In genomic region chr14:16256209-16256608, GRCm38 (mm10) we compare ENCODE assay signal across 14 mouse cellular contexts. TPM values are rescaled to one million over a fixed set of nuclear protein-coding genes. Genes with fewer than 3 reads are reported as not detected.
DNase-seq lines count a peak whose midpoint lies in the region; ATAC-seq and TF ChIP-seq lines count a peak whose summit lies in the region.
"Had no signal": no experiment of that assay in that cellular context is flagged by ENCODE, and none has a peak within 500 bp of the region (broad histone marks: within the 10 kb centered on the region; RNA-seq: fewer than 3 reads in every experiment).

No protein-coding gene starts in this region.

- H3K9ac ChIP-seq in kidney, embryonic 14.5 days (ENCODE audit: low read depth, low read length), result no peak overlapping the region
- no peak overlapping the region for H3K9ac ChIP-seq in midbrain, embryonic 16.5 days (ENCODE audit: low read depth, low read length)
- H3K9ac ChIP-seq: heart, embryonic 15.5 days; midbrain, embryonic 13.5 days had no signal

- H3K4me1 ChIP-seq in kidney, adult 2 months (ENCODE audit: control insufficient read depth, insufficient read depth, low read length), result peaks cover 2% of the 10 kb centered on the region; the same call in 1 of the 2 replicates
- no peaks in the 10 kb centered on the region for H3K4me1 ChIP-seq in kidney, embryonic 14.5 days (ENCODE audit: control insufficient read depth, insufficient read depth, low read length)
- H3K4me1 ChIP-seq in midbrain, embryonic 16.5 days (ENCODE audit: control insufficient read depth, insufficient read depth, low read length), result no peaks in the 10 kb centered on the region
- H3K4me1 ChIP-seq: heart, embryonic 15.5 days; midbrain, embryonic 13.5 days had no signal

- no peak for ATAC-seq in kidney, embryonic 14.5 days (ENCODE audit: low FRiP score, low TSS enrichment)
- ATAC-seq in midbrain, embryonic 16.5 days, result no peak
- ATAC-seq: hindbrain, postnatal 0 days; midbrain, embryonic 13.5 days had no signal

- no peak overlapping the region for H3K4me2 ChIP-seq in kidney, embryonic 14.5 days (replicated peaks; ENCODE audit: low read depth, low read length)
- H3K4me2 ChIP-seq in midbrain, embryonic 16.5 days (ENCODE audit: low read length), result no peak overlapping the region
- H3K4me2 ChIP-seq: heart, embryonic 15.5 days; midbrain, embryonic 13.5 days had no signal

- no peaks in the 10 kb centered on the region for H3K27me3 ChIP-seq in kidney, adult 2 months (replicated peaks; ENCODE audit: control insufficient read depth, insufficient read depth, low read length)
- H3K27me3 ChIP-seq in kidney, embryonic 14.5 days (ENCODE audit: control insufficient read depth, insufficient read depth, low read length), result no peaks in the 10 kb centered on the region
- no peaks in the 10 kb centered on the region for H3K27me3 ChIP-seq in midbrain, embryonic 16.5 days (ENCODE audit: control insufficient read depth, insufficient read depth, low read depth, low read length)
- H3K27me3 ChIP-seq: heart, embryonic 15.5 days; midbrain, embryonic 13.5 days had no signal

- 52% methylated on average over 2 of the region's 2 CpGs for WGBS in kidney, adult 2 months
- 74% methylated on average over 2 of the region's 2 CpGs for WGBS in kidney, embryonic 14.5 days
- 87% methylated on average over 2 of the region's 2 CpGs for WGBS in midbrain, embryonic 16.5 days

- H3K27ac ChIP-seq in kidney, adult 2 months (ENCODE audit: insufficient read depth, low read depth, low read length), result no peak overlapping the region
- no peak overlapping the region for H3K27ac ChIP-seq in kidney, embryonic 14.5 days (ENCODE audit: low read depth, low read length)
- no peak overlapping the region for H3K27ac ChIP-seq in midbrain, embryonic 16.5 days (ENCODE audit: low read length)
- H3K27ac ChIP-seq: heart, embryonic 15.5 days; hindbrain, postnatal 0 days; midbrain, embryonic 13.5 days had no signal

- H3K36me3 ChIP-seq in kidney, adult 2 months (ENCODE audit: control insufficient read depth, insufficient read depth, low read length), result peaks cover 4% of the 10 kb centered on the region
- peaks cover 20% of the 10 kb centered on the region; the same call in 1 of the 2 replicates for H3K36me3 ChIP-seq in kidney, embryonic 14.5 days (ENCODE audit: control insufficient read depth, insufficient read depth, low read length)
- peaks cover 10% of the 10 kb centered on the region for H3K36me3 ChIP-seq in midbrain, embryonic 16.5 days (ENCODE audit: control insufficient read depth, insufficient read depth, low read length)

- no peak for TF ChIP-seq POLR2A in kidney, adult 2 months (IDR thresholded peaks at IDR 0.05; ENCODE audit: low read depth, low read length)

- DNase-seq in kidney, adult 2 months, result peak; percentile 44
- DNase-seq in 3T3-L1 (ENCODE audit: low read depth, low spot score) (peak; percentile 92), MN1 (ENCODE audit: low spot score) (peak; percentile 20)
- DNase-seq in lung, postnatal 36 days, result peak; percentile 32
- no peak for DNase-seq in spleen, postnatal 10 days (ENCODE audit: low spot score in 2 of 2)
- no peak for DNase-seq in yolk sac, embryonic 10.5 days (ENCODE audit: low spot score)
- DNase-seq: adrenal gland, adult 8-10 months; cerebellum, adult 2 months; gastrocnemius, postnatal 10 days had no signal

- H3K9me3 ChIP-seq in kidney, embryonic 14.5 days (ENCODE audit: control insufficient read depth, low read length), result no peaks in the 10 kb centered on the region
- no peaks in the 10 kb centered on the region for H3K9me3 ChIP-seq in midbrain, embryonic 16.5 days (replicated peaks; ENCODE audit: control insufficient read depth, low read length, poor library complexity, severe bottlenecking)
- H3K9me3 ChIP-seq: heart, embryonic 15.5 days; midbrain, embryonic 13.5 days had no signal

- H3K4me3 ChIP-seq in kidney, adult 2 months (ENCODE audit: insufficient read depth, low read depth, low read length), result no peak overlapping the region
- no peak overlapping the region for H3K4me3 ChIP-seq in kidney, embryonic 14.5 days (ENCODE audit: low read length)
- no peak overlapping the region for H3K4me3 ChIP-seq in midbrain, embryonic 16.5 days (ENCODE audit: low read depth, low read length)
- H3K4me3 ChIP-seq: heart, embryonic 15.5 days; midbrain, embryonic 13.5 days had no signal

- TF ChIP-seq CTCF in kidney, adult 2 months (conservative IDR thresholded peaks at IDR 0.05; ENCODE audit: insufficient read depth, insufficient read length, low read depth, low read length), result no peak

RNA-seq across cellular contexts. Expression of gene Oxsm, which starts 6.6 kb away (rescaled TPM):
- 16.6 and 18.7 TPM in 2 replicates for polyA plus RNA-seq in kidney, adult 2 months (2012; rRNA removed)
- 0.64 and 2.3 TPM in 2 replicates for polyA plus RNA-seq in kidney, embryonic 14.5 days (2014; fragmentation: Nextera tagmentation; extraction: Ambion mirVana)
- 2.5 and 2.8 TPM in 2 replicates for polyA plus RNA-seq in midbrain, embryonic 16.5 days (2015; fragmentation: Nextera tagmentation; extraction: Ambion mirVana)

RNA-seq across cellular contexts. Expression of gene Ngly1, which starts 7.1 kb away (rescaled TPM):
- 40.2 and 51.3 TPM in 2 replicates for polyA plus RNA-seq in kidney, adult 2 months (2012; rRNA removed)
- 28.4 and 36.6 TPM in 2 replicates for polyA plus RNA-seq in kidney, embryonic 14.5 days (2014; fragmentation: Nextera tagmentation; extraction: Ambion mirVana)
- 24.6 and 26.1 TPM in 2 replicates for polyA plus RNA-seq in midbrain, embryonic 16.5 days (2015; fragmentation: Nextera tagmentation; extraction: Ambion mirVana)

Comparison
In these comparisons a context has a peak if more than half of its experiments do, and no peak if none do; other contexts are left out.
1. DNase-seq: peak in kidney, adult 2 months (single experiment), 3T3-L1 (single experiment), MN1 (single experiment) and lung, postnatal 36 days (single experiment); none in spleen, postnatal 10 days (0 of 2) and yolk sac, embryonic 10.5 days (single experiment).